Mouse (Mus musculus): Measurements from ENCODE around the gene Pnpla6. TPM values are rescaled to one million over a fixed set of nuclear protein-coding genes. Genes with fewer than 3 reads are reported as not detected.
A peak's percentile ranks its signal among the peaks of the same experiment; 100 is the strongest.

The Pnpla6 gene
- polyA plus RNA-seq, 1 experiment from 2014 or later: 24.2 TPM

- under 1% methylated on average over 25 of the region's 25 CpGs for WGBS
- peaks cover 6% of the 10 kb centered on the region for H3K4me1 ChIP-seq
Measured at GRCm38 (mm10) chr8:3515771-3516417, 710 bp downstream of the Pnpla6 start.

DNA sequence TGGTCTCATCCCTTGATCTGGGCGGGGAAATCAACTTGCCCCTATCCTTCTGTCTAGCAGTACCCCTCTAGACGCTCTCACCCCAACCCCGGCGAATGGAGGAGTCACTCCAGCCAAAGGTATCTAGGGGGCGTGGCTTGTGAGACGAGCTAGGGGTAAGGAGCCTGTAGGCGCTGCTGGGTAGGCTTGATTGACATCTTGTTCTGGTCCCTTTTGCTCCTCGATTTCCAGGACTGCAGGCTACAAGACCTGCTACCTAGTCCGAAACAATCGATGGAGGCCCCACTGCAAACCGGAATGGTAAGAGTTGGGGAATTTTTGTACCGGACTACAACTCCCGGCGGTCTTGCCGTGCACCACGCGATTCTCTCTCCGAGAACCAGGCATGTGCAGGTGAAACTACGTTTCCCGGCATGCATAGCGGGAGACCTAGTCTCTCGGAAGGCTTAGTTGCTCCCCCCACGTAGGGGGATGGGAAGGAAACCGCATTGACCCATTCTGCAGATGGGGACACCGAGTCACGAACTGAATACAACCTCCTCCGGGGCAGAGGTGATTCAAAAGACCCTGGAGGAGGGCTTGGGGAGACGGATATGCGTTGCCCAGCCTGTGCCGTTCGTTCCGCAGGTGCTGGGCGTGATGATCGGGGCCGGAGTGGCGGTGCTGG, 1.4 kb downstream of the Pnpla6 start:
- no peaks in the 10 kb centered on the region for H3K9me3 ChIP-seq
- H3K27ac ChIP-seq: peak overlapping the region; percentile 57
- 2% methylated on average over 36 of the region's 36 CpGs for WGBS
- ATAC-seq (ENCODE audit: low FRiP score): peak; percentile 90
- no peaks in the 10 kb centered on the region for H3K27me3 ChIP-seq
- H3K4me2 ChIP-seq: peak overlapping the region; percentile 96
- peak overlapping the region; percentile 59 for H3K9ac ChIP-seq
- peaks cover 28% of the 10 kb centered on the region for H3K36me3 ChIP-seq (replicated peaks)
- peak overlapping the region; percentile 50 for H3K4me3 ChIP-seq (replicated peaks)
- peaks cover 6% of the 10 kb centered on the region for H3K4me1 ChIP-seq

More at GRCm38 (mm10) chr8:3515771-3516417, 710 bp downstream of the Pnpla6 start:
- Histone ChIP-seq H3K36me3 (replicated peaks) (peaks cover 27% of the 10 kb centered on the region), H3K27me3 (no peaks in the 10 kb centered on the region), H3K4me2 (peak overlapping the region; percentile 96), H3K9ac (peak overlapping the region; percentile 59), H3K4me3 (replicated peaks) (peak overlapping the region; percentile 50), H3K27ac (peak overlapping the region; percentile 57), H3K9me3 (no peaks in the 10 kb centered on the region)
- peak; percentile 40 for ATAC-seq (ENCODE audit: low FRiP score)

GRCm38 (mm10) chr8:3517117-3517495, 1.9 kb downstream of the Pnpla6 start:
- no peak for ATAC-seq (ENCODE audit: low FRiP score)
- peaks cover 24% of the 10 kb centered on the region for H3K36me3 ChIP-seq (replicated peaks)
- WGBS: 7% methylated on average over 15 of the region's 16 CpGs
- H3K4me3 ChIP-seq (replicated peaks): peak overlapping the region; percentile 50
- peaks cover 6% of the 10 kb centered on the region for H3K4me1 ChIP-seq
- H3K9me3 ChIP-seq: no peaks in the 10 kb centered on the region
- no peak overlapping the region for H3K27ac ChIP-seq
- no peaks in the 10 kb centered on the region for H3K27me3 ChIP-seq
- H3K4me2 ChIP-seq: peak overlapping the region; percentile 96
- peak overlapping the region; percentile 42; the same call in 1 of the 2 replicates for H3K9ac ChIP-seq

GRCm38 (mm10) chr8:3522007-3522697, 7.0 kb downstream of the Pnpla6 start:
- Histone ChIP-seq H3K4me1 (no peaks in the 10 kb centered on the region), H3K9me3 (no peaks in the 10 kb centered on the region), H3K4me3 (replicated peaks) (no peak overlapping the region), H3K9ac (no peak overlapping the region), H3K27me3 (no peaks in the 10 kb centered on the region), H3K27ac (no peak overlapping the region), H3K4me2 (no peak overlapping the region), H3K36me3 (replicated peaks) (peaks cover 39% of the 10 kb centered on the region)
- WGBS: 93% methylated on average over 13 of the region's 13 CpGs
- ATAC-seq (ENCODE audit: low FRiP score): no peak

DNA sequence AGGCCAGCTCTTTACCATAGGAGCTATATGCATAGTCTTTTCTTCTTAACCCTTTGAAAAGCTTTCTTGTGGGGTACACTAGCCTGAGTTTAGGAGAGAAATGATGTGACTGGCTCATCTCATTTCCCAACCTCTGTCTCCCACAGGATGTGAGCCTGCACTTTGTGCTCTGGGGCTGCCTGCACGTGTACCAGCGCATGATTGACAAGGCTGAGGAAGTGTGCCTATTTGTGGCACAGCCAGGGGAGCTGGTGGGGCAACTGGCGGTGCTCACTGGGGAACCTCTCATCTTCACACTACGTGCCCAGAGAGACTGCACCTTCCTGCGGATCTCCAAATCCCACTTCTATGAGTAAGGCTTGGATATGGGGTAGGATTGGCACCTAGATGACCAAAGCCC, 15.6 kb downstream of the Pnpla6 start:
- no peak overlapping the region for H3K9ac ChIP-seq
- H3K27ac ChIP-seq: no peak overlapping the region
- 88% methylated on average over 5 of the region's 5 CpGs for WGBS
- no peak overlapping the region for H3K4me3 ChIP-seq (replicated peaks)
- no peaks in the 10 kb centered on the region for H3K27me3 ChIP-seq
- H3K4me2 ChIP-seq: no peak overlapping the region
- no peaks in the 10 kb centered on the region for H3K4me1 ChIP-seq
- no peaks in the 10 kb centered on the region for H3K9me3 ChIP-seq
- ATAC-seq (ENCODE audit: low FRiP score): no peak
- H3K36me3 ChIP-seq (replicated peaks): peaks cover 32% of the 10 kb centered on the region

DNA sequence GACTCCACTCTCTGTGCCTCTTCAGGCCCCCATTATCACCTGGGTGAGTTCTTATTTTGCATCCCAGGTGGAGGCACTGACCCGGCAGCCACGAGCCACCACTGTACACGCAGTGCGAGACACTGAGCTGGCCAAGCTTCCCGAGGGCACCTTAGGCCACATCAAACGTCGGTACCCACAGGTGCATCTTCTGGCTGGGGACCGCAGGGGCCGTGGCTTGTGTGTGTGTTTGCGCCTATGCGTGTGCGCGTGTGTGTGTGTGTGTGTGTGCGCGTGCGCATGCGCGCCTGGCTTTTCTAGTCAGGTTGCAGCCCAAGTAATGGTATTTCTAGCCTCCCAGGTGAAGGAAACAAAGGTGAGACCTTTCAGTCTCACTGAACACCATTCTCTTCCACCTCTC, 16.8 kb downstream of the Pnpla6 start:
- no peak overlapping the region for H3K4me2 ChIP-seq
- no peak overlapping the region for H3K9ac ChIP-seq
- no peaks in the 10 kb centered on the region for H3K27me3 ChIP-seq
- peaks cover 30% of the 10 kb centered on the region for H3K36me3 ChIP-seq (replicated peaks)
- 94% methylated on average over 18 of the region's 18 CpGs for WGBS
- H3K27ac ChIP-seq: no peak overlapping the region
- H3K4me3 ChIP-seq (replicated peaks): no peak overlapping the region
- H3K4me1 ChIP-seq: no peaks in the 10 kb centered on the region
- ATAC-seq (ENCODE audit: low FRiP score): no peak
- no peaks in the 10 kb centered on the region for H3K9me3 ChIP-seq

DNA sequence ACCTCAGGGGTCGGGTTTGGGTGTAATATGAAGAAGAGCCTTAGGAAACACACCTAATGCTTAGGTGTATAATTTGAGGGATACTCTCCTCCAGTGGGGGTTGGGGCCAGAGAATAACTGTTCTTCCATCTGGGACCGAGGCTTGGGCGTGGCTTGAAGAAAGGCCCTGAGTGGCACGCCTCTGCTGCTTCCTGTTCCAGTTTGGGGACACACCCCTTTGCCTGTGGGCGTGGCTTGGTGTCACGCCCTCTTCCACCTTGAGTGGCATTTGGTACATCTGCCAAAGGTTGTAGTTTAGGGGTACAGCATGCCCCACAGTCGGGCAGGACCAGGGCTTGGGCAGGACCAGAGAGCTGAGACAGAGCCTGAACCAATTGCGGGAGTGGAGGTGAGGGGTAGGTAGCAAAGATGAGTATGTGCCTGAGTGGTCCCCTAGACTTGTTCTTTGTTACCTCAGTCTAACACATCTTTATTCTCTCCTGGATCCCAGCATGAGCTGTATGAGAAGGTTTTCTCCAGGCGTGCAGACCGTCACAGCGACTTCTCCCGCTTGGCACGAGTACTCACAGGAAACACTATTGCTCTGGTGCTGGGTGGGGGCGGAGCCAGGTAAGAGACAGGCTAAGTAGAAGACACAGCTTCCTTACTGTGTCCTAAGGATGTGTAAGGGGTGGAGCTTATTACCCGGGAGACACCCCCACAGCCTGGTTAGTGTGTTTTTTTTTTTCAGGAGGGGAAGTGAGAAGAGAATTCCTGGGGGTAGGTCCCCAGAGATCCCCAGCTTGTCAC, 21.1 kb downstream of the Pnpla6 start:
- no peak for ATAC-seq (ENCODE audit: low FRiP score)
- no peak overlapping the region for H3K9ac ChIP-seq
- H3K4me3 ChIP-seq (replicated peaks): no peak overlapping the region
- no peaks in the 10 kb centered on the region for H3K4me1 ChIP-seq
- WGBS: 60% methylated on average over 15 of the region's 15 CpGs
- H3K27ac ChIP-seq: no peak overlapping the region
- H3K27me3 ChIP-seq: no peaks in the 10 kb centered on the region
- H3K4me2 ChIP-seq: no peak overlapping the region
- H3K36me3 ChIP-seq (replicated peaks): peaks cover 51% of the 10 kb centered on the region
- no peaks in the 10 kb centered on the region for H3K9me3 ChIP-seq

GRCm38 (mm10) chr8:3536940-3537339, 21.8 kb downstream of the Pnpla6 start:
- no peak overlapping the region for H3K27ac ChIP-seq
- H3K4me3 ChIP-seq (replicated peaks): no peak overlapping the region
- no peaks in the 10 kb centered on the region for H3K27me3 ChIP-seq
- H3K36me3 ChIP-seq (replicated peaks): peaks cover 48% of the 10 kb centered on the region
- H3K9me3 ChIP-seq: no peaks in the 10 kb centered on the region
- no peak for ATAC-seq (ENCODE audit: low FRiP score)
- no peak overlapping the region for H3K9ac ChIP-seq
- 90% methylated on average over 9 of the region's 9 CpGs for WGBS
- H3K4me1 ChIP-seq: no peaks in the 10 kb centered on the region
- H3K4me2 ChIP-seq: no peak overlapping the region

DNA sequence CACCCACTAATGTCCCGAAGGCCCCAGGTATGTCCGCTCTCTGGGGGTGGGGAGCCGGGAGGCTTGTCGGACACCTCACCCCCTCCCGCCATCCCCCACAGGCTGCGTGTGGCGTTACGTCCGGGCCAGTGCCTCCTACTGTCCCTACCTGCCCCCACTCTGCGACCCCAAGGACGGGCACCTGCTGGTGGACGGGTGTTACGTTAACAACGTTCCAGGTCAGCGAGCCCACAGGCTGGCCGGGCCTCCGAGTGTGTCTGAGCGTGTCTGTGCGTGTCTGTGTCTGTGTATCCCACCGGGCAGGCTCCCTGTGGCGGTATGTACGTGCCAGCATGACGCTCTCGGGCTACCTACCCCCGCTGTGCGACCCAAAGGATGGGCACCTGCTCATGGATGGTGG, 22.5 kb downstream of the Pnpla6 start:
- Histone ChIP-seq H3K27ac (no peak overlapping the region), H3K9ac (no peak overlapping the region), H3K9me3 (no peaks in the 10 kb centered on the region), H3K4me2 (no peak overlapping the region), H3K27me3 (no peaks in the 10 kb centered on the region), H3K4me3 (replicated peaks) (no peak overlapping the region), H3K36me3 (replicated peaks) (peaks cover 44% of the 10 kb centered on the region), H3K4me1 (no peaks in the 10 kb centered on the region)
- WGBS: 91% methylated on average over 26 of the region's 26 CpGs
- no peak for ATAC-seq (ENCODE audit: low FRiP score)

DNA sequence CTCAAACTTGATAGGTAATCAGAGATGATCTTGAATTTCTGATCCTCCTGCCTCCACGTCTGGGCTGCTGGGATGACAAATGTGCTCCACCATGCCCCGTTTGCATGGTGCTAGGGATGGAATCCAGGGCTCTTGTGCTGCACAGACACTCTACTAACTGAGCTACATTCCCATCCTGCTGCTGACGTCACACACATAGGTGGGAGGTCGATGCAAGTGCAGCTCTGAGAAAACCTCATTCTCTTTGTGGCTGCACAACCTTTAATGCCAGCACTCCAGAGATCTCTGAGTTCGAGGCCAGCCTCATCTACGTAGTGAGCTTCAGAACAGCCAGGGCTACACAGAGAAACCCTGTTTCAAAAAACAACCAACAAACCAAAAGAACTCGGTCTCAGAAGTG, 24.0 kb downstream of the Pnpla6 start:
- H3K4me2 ChIP-seq: no peak overlapping the region
- H3K4me1 ChIP-seq: no peaks in the 10 kb centered on the region
- H3K9ac ChIP-seq: no peak overlapping the region
- H3K9me3 ChIP-seq: no peaks in the 10 kb centered on the region
- no peak overlapping the region for H3K4me3 ChIP-seq (replicated peaks)
- no peaks in the 10 kb centered on the region for H3K27me3 ChIP-seq
- ATAC-seq (ENCODE audit: low FRiP score): no peak
- no peak overlapping the region for H3K27ac ChIP-seq
- H3K36me3 ChIP-seq (replicated peaks): peaks cover 57% of the 10 kb centered on the region
- 84% methylated on average over 7 of the region's 7 CpGs for WGBS

- Histone ChIP-seq H3K9me3 (no peaks in the 10 kb centered on the region), H3K27me3 (no peaks in the 10 kb centered on the region), H3K27ac (no peak overlapping the region), H3K36me3 (replicated peaks) (peaks cover 67% of the 10 kb centered on the region), H3K9ac (no peak overlapping the region), H3K4me1 (no peaks in the 10 kb centered on the region), H3K4me3 (replicated peaks) (no peak overlapping the region), H3K4me2 (no peak overlapping the region)
- WGBS: 94% methylated on average over 4 of the region's 4 CpGs
- ATAC-seq (ENCODE audit: low FRiP score): no peak
Measured at GRCm38 (mm10) chr8:3540076-3540475, 24.9 kb downstream of the Pnpla6 start.

DNA sequence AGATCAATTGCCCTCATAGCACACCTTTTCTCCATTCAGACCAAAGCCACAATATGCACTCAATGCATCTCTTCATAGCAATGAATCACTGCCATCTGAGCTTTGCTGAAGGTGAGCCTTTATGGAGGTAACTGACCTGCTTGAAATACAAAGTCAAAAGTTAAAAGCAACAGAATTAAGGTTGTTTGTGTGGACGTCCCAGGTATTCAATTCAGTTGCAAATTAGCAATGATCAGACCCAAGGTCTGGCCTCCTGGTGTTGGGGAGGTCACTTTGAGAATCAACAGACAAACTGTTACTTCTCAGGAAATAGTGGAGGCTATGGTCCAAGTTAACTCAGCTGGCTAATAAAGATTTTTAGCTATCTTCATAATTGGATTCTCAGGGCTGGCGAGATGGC, 31.3 kb downstream of the Pnpla6 start:
- no peak overlapping the region for H3K4me3 ChIP-seq (replicated peaks)
- no peak for ATAC-seq (ENCODE audit: low FRiP score)
- no peaks in the 10 kb centered on the region for H3K27me3 ChIP-seq
- H3K4me1 ChIP-seq: no peaks in the 10 kb centered on the region
- H3K27ac ChIP-seq: no peak overlapping the region
- no peak overlapping the region for H3K9ac ChIP-seq
- WGBS: 88% methylated on average over 2 of the region's 2 CpGs
- no peaks in the 10 kb centered on the region for H3K9me3 ChIP-seq
- peaks cover 28% of the 10 kb centered on the region for H3K36me3 ChIP-seq (replicated peaks)
- no peak overlapping the region for H3K4me2 ChIP-seq

Measured in forebrain, embryonic 12.5 days (tissue).